Mouse (Mus musculus) granulocyte monocyte progenitor cell, adult 5-6 weeks (primary cell): Measurements from ENCODE around the gene Tfap2a. TPM values are rescaled to one million over a fixed set of nuclear protein-coding genes. Genes with fewer than 3 reads are reported as not detected.

Experiments used
- total RNA-seq, 2 experiments: library from RNA; stranded (forward) in 1 of 2; stranded (reverse) in 1 of 2; fragments of 200-712, 200-1000 nt in 1 of 2; fragments of >200 nt in 1 of 2; fragmentation: Nextera tagmentation in 1 of 2; gene quantifications; 2 replicates each; pipeline ENCODE4 v1.2.3; 2014 to 2017

Gene Tfap2a
- total RNA-seq, 2 experiments from 2014 or later: not detected

Other genes with a start within 250 kb of the Tfap2a start
- gene Gcnt2, start 121.4 kb upstream of the Tfap2a start, total RNA-seq (2014; fragmentation: Nextera tagmentation): 14.8 and 36.7 TPM in 2 replicates
- 8.4 and 8.9 TPM in 2 replicates for gene Gcnt2, start 121.4 kb upstream of the Tfap2a start, total RNA-seq (2017)